Mouse (Mus musculus): Measurements from ENCODE around the gene Gm17728.
"Not testable (repeated sequence)": the region's sequence is repeated elsewhere in the genome, so short reads cannot be mapped to it uniquely, and the experiment has no call there.

Gm17728 gene

DNA sequence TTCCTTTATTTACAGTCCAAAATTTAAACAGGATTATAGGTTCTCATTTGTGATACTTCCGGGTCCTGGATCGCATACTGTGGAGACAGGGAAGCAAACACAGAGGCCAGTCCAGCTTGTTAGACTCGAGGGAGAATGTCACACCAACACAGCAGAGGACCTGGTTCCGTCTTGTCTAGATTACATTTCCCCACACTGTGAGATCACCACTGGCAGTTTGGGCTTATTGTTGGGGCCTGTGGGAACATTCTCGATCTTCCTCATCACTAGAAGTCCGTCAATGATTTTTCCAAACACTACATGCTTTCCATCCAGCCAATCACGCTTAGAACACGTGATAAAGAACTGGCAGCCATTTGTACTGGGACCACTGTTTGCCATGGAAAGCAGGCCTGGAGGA lies at the start of gene Gm17728:
Gm17728 (plus strand) TSS at position 301 of the 400 bp plus-strand sequence.
- DNase-seq (ENCODE audit: low read depth, low spot score), result not testable (repeated sequence)

DNA sequence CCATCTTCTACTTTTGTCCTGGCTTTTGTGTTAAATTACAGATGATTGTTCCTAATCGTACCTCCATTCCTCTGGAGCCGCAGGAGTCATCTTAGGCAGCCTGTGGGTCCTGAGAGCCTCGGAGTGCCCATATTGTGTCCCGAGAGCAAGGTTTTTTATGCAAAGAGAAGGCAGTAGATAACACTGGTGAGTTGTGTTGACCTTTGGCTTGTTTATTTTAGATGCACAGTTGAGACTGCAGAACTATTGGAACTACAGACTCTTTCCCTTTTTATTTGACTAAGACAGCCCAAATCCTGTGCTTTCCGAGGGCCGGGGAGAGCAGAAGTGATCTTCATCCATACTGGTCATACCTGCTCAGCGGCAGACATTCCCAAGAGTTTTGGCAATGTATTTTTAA lies 24.4 kb upstream of the Gm17728 start:
- no peak for DNase-seq (ENCODE audit: low read depth, low spot score)

DNA sequence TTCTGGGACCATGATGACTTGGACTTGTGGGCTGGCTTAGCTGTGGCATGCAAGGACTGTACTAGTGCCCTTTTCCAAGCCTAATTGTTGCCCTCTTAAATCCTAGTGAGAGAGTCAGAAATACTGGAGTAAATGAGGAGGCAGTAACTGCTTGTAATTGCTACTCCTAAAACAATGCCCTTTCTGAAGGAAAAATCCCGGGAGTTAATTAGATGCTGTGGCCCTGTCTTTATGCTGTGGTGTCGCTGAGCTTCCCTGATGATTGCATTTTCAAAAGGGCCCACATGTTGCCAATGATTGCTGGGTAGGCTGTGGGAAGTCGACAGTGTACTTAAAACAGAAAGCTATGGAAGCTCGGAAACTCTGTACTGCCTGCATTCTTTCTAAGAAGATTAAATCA lies 23.3 kb upstream of the Gm17728 start:
- DNase-seq (ENCODE audit: low read depth, low spot score), result no peak

DNA sequence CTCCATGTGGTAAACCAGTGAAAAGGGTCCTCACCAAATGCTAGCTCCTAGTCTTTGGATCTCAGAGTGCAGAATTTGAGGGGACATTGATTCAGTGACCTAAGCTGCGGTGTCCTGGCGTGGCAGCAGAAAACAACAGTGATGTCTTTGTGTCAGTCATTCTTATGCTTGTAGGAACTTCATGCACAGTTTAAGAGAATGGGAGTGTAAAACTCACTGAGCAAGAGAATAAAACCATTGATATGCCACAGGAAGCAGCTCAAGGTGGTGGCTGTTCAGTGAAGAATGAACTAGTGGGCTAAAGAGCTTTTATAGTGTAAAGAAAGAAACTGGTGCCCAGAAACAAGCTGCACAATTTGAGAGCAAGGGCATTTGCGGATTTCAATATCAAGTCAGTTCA lies 17.9 kb upstream of the Gm17728 start:
- no peak for DNase-seq (ENCODE audit: low read depth, low spot score)

DNA sequence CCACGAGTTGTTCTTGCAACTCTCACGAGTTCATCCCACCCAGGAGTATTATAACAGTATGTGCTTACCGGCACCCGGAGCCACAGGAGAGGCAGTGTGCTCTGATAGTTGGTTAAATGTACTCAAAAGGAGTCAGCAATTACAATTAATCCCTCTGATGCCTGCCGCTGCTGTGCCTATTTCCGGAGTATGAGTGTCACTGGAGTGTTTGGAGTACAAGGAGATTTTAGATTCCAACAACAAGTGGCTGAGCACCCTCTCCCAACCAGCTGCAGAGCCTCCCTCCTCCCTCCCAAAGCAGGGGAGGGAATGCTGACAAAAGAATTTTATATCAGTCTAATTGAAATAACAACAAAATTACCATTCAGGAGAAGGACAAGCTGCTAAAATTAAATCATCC lies 14.2 kb upstream of the Gm17728 start:
- DNase-seq (ENCODE audit: low read depth, low spot score), result no peak

DNA sequence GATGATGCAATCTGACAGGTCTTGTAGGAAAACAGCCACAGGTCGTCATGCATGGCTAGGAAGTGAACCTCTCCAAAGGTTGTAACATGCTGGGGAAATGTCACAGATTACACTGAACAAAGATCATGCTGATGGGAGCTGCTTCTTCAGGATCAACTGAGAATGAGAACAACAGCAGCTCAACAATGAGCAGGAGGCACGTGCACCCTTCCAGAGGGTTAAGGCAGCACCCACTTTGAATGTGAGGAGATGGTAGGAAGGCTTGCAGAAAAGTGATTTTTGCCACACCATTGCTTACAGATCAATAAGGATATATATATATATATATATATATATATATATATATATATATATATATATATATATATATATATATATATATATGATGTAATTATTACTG lies 2.8 kb upstream of the Gm17728 start:
- no peak for DNase-seq (ENCODE audit: low read depth, low spot score)

DNA sequence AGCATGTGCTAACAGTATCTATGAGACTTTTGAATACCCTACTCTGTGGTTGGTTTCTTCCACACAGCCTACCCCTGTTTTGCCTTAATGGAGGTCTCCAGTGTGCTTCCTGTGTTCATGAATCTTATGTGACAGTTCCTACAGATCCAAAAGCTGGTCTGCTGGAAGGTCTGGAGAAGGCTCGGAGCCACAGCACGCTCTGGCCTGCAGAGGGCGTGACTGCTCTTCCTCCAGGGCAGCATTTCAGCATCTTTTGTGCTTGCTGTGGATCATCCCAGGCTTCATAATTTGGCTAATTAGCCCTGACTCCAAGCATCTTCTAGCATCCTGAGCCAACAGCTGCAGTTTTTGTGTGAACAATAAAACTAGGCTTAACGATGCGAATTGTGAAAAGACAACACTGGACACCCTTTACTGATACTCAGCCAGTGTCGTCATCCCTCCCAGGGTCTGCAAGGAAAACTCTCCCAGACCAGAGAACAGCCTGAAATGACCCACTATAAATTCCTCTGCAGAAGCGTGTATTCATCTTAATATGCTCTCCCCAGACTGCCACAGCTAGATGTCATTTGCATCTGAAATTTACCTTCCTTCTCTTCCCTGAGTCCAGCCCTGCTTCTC lies 6.6 kb downstream of the Gm17728 start:
- DNase-seq (ENCODE audit: low read depth, low spot score), result no peak

DNA sequence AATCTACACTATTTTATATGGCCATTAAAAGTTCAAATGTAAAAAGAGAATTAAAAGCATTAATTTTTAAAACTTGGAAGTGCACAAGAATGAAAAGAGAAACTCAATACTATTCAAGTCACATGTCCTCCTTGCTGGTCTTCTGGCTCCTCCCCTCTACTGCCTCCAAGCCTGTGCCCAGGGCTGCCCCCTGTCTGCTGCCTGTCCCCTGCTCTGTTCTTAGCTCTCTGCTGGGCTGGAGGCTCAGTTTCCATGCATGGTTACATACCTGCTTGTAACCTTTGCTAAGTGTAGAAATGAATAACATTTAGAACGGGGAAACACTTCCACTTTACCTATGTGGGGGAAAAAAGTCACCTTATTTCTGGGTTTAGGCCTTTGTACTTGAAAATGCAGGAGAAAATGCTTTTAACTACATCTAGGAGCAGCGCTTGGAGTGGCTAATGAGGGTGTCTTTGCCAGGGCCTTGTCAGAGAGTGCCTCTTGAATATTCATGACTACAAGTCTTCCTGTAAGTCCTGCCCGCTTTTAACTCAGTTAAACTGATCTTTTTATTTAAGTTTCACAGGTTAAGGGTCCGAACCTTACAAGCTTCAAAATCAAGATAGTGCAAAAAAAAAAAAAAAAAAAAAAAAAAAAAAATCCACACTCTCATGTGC lies 18.3 kb downstream of the Gm17728 start:
- DNase-seq (ENCODE audit: low read depth, low spot score), result no peak

DNA sequence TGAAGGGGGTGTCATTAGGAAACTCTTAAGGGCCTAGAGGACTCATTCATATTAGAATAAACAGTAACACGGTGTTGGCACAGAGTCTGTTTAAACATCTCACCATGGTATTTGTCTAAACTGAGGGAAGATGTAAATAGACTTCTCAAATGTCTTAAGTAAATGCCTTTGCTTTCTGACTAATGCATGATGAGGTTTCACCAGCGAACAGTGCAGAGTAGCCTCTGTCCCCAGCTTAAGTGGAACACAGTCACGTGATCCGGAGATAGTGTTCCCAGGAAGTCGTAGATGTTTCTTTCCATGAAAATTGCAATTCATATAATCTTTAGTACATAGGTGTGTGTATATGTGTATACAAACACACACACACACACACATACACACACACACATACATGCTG lies 34.5 kb downstream of the Gm17728 start:
- no peak for DNase-seq (ENCODE audit: low read depth, low spot score)

DNA sequence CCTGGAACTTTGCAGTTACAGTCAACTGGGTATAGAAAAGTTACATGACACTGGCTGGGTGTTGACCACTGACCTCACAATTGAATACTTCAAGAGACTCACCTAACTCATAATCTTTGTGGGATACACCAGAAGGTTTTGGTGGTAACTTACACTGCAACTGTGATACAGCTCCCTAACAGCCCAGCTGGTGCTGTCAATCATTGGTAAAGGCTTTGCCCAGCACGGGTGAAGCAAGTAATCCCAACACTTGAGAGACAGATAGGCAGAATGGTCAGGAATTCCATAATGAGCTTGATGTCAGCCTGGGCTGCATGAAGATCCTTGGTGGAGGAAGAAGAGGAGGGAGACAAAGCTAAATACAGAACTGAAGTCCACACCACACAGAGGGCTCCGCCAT lies 39.0 kb downstream of the Gm17728 start:
- no peak for DNase-seq (ENCODE audit: low read depth, low spot score)
